Mouse (Mus musculus) megakaryocyte, embryonic 14.5 days (primary cell): ENCODE measurements around the gene Faim. TPM values are rescaled to one million over a fixed set of nuclear protein-coding genes. Genes with fewer than 3 reads are reported as not detected.

Experiments used
- H3K27me3 ChIP-seq: replicated peaks from 2 replicates; pipeline ENCODE3; 2012; ENCODE audit warnings: inconsistent platforms
- H3K36me3 ChIP-seq: replicated peaks from 2 replicates; pipeline ENCODE3; 2012; ENCODE audit warnings: low read length, inconsistent platforms, mixed read lengths
- H3K4me1 ChIP-seq: 2 replicates; pipeline ENCODE4 v1.6.1; 2012; ENCODE audit warnings: inconsistent platforms
- H3K4me3 ChIP-seq: replicated peaks from 2 replicates; pipeline ENCODE3; 2012; ENCODE audit warnings: moderate library complexity, mild to moderate bottlenecking, inconsistent platforms
- H3K9me3 ChIP-seq: 2 replicates; pipeline ENCODE4 v1.6.1; 2012; ENCODE audit warnings: inconsistent platforms
- FLI1 ChIP-seq: IDR thresholded peaks from 2 replicates; pipeline ENCODE4 v1.6.1; 2012; ENCODE audit warnings: low read length, inconsistent platforms, mixed read lengths
- GATA1 ChIP-seq: IDR thresholded peaks from 3 replicates; pipeline ENCODE4 v1.6.1; 2012; ENCODE audit warnings: mixed read lengths, low read length, inconsistent platforms, borderline replicate concordance
- polyA plus RNA-seq: library from polyadenylated mRNA; stranded (reverse); fragments of >175 nt; gene quantifications from 2 replicates; pipeline ENCODE4 v1.2.3, GENCODE M21; 2012; ENCODE audit warnings: low replicate concordance; ENCODE audit not compliant: insufficient read depth

Gene Faim
- polyA plus RNA-seq, 1 experiment, result 16.5 TPM

- Histone ChIP-seq H3K27me3 (no peaks in the 10 kb centered on the region), H3K36me3 (peaks cover 61% of the 10 kb centered on the region), H3K4me1 (peaks cover 38% of the 10 kb centered on the region), H3K9me3 (no peaks in the 10 kb centered on the region), H3K4me3 (no peak overlapping the region)
- TF ChIP-seq FLI1, result no peak
- no peak for TF ChIP-seq GATA1
Measured at GRCm38 (mm10) chr9:99001326-99001725, 15.2 kb downstream of the Faim start.

- H3K4me3 ChIP-seq, result peak overlapping the region; percentile 62
- TF ChIP-seq GATA1 (no peak), FLI1 (no peak)
Measured at GRCm38 (mm10) chr9:99009069-99009897, 23.1 kb downstream of the Faim start.

GRCm38 (mm10) chr9:99009898-99010199 lies 23.7 kb downstream of the Faim start:
- peak overlapping the region; percentile 62 for H3K4me3 ChIP-seq
- TF ChIP-seq FLI1 (no peak), GATA1 (no peak)
- peaks cover 16% of the 10 kb centered on the region for H3K4me1 ChIP-seq

More at GRCm38 (mm10) chr9:99009069-99009897, 23.1 kb downstream of the Faim start:
- Histone ChIP-seq H3K9me3 (no peaks in the 10 kb centered on the region), H3K36me3 (no peaks in the 10 kb centered on the region), H3K27me3 (peaks cover 3% of the 10 kb centered on the region), H3K4me1 (peaks cover 16% of the 10 kb centered on the region)

GRCm38 (mm10) chr9:99016301-99016700 lies 30.1 kb downstream of the Faim start:
- no peaks in the 10 kb centered on the region for H3K36me3 ChIP-seq
- peaks cover 3% of the 10 kb centered on the region; the same call in 1 of the 2 replicates for H3K4me1 ChIP-seq
- TF ChIP-seq GATA1 (no peak), FLI1 (no peak)

More at GRCm38 (mm10) chr9:99009898-99010199, 23.7 kb downstream of the Faim start:
- Histone ChIP-seq H3K27me3 (peaks cover 7% of the 10 kb centered on the region), H3K36me3 (no peaks in the 10 kb centered on the region), H3K9me3 (no peaks in the 10 kb centered on the region)

GRCm38 (mm10) chr9:99016759-99017158 lies 30.6 kb downstream of the Faim start:
- H3K9me3 ChIP-seq, result 0 out of 2 replicates have a peak, but pooled peaks cover 1% of the 10 kb centered on the region
- H3K36me3 ChIP-seq, result no peaks in the 10 kb centered on the region
- H3K27me3 ChIP-seq, result peaks cover 25% of the 10 kb centered on the region
- H3K4me1 ChIP-seq, result peaks cover 3% of the 10 kb centered on the region; the same call in 1 of the 2 replicates
- no peak for TF ChIP-seq GATA1
- TF ChIP-seq FLI1, result no peak
- H3K4me3 ChIP-seq, result no peak overlapping the region

More at GRCm38 (mm10) chr9:99016301-99016700, 30.1 kb downstream of the Faim start:
- Histone ChIP-seq H3K9me3 (no peaks in the 10 kb centered on the region), H3K27me3 (peaks cover 25% of the 10 kb centered on the region), H3K4me3 (no peak overlapping the region)

- TF ChIP-seq FLI1 (no peak), GATA1 (no peak)
- Histone ChIP-seq H3K36me3 (no peaks in the 10 kb centered on the region), H3K4me3 (no peak overlapping the region), H3K4me1 (peaks cover 3% of the 10 kb centered on the region; the same call in 1 of the 2 replicates), H3K27me3 (peaks cover 25% of the 10 kb centered on the region), H3K9me3 (0 out of 2 replicates have a peak, but pooled peaks cover 3% of the 10 kb centered on the region)
Measured at GRCm38 (mm10) chr9:99017679-99018078, 31.5 kb downstream of the Faim start.

GRCm38 (mm10) chr9:99021166-99021565 lies 35.0 kb downstream of the Faim start:
- Histone ChIP-seq H3K36me3 (no peaks in the 10 kb centered on the region), H3K4me1 (no peaks in the 10 kb centered on the region), H3K9me3 (peaks cover 3% of the 10 kb centered on the region; the same call in 1 of the 2 replicates), H3K27me3 (peaks cover 13% of the 10 kb centered on the region), H3K4me3 (no peak overlapping the region)
- no peak for TF ChIP-seq FLI1
- no peak for TF ChIP-seq GATA1

GRCm38 (mm10) chr9:99021751-99022150 lies 35.6 kb downstream of the Faim start:
- no peak for TF ChIP-seq GATA1
- no peak for TF ChIP-seq FLI1
- Histone ChIP-seq H3K4me1 (no peaks in the 10 kb centered on the region), H3K36me3 (no peaks in the 10 kb centered on the region), H3K4me3 (no peak overlapping the region), H3K9me3 (peaks cover 3% of the 10 kb centered on the region; the same call in 1 of the 2 replicates), H3K27me3 (peaks cover 12% of the 10 kb centered on the region)

- Histone ChIP-seq H3K4me1 (peaks cover 11% of the 10 kb centered on the region), H3K27me3 (no peaks in the 10 kb centered on the region), H3K4me3 (no peak overlapping the region), H3K9me3 (peaks cover 11% of the 10 kb centered on the region), H3K36me3 (peaks cover 69% of the 10 kb centered on the region)
- TF ChIP-seq FLI1 (no peak), GATA1 (no peak)
Measured at GRCm38 (mm10) chr9:99032031-99032430, 45.9 kb downstream of the Faim start.

GRCm38 (mm10) chr9:99034111-99034510 lies 47.9 kb downstream of the Faim start:
- Histone ChIP-seq H3K9me3 (peaks cover 11% of the 10 kb centered on the region), H3K27me3 (no peaks in the 10 kb centered on the region), H3K36me3 (peaks cover 87% of the 10 kb centered on the region), H3K4me3 (no peak overlapping the region), H3K4me1 (peaks cover 11% of the 10 kb centered on the region)
- TF ChIP-seq FLI1, result no peak
- no peak for TF ChIP-seq GATA1
